Mouse (Mus musculus) embryo, embryonic 11.5 days (tissue): ENCODE measurements at regions not wholly inside any gene's neighbourhood (a gene's known extent, or its start where the extent isn't known, plus 50 kb on each side); places are given as distances from the start of the nearest gene placed in this dataset.

Experiments used
- DNase-seq: peaks from one replicate; pipeline ENCODE4 v3.0.0-alpha.2; 2012; ENCODE audit warnings: low read depth, low spot score

DNA sequence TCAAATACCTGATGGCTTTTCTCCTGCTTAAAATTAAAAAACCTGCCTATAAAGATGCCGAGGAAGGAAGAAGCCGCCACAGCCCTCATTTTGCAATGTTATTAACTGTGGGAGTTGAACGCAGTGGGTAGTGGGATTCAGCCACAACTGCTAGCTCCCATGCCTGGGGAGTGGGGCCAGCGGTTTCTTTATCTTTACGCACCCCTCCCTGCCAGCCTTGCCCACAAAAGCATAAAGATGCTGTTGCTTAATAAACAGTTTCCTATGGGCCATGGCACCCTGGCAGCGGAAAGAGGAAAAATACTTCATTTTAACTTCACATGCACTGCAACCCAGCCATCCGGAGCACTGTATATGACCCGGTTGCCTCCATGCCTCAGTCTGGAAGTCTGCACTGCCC lies 389.2 kb downstream of the H2al1j start:
- no peak for DNase-seq

DNA sequence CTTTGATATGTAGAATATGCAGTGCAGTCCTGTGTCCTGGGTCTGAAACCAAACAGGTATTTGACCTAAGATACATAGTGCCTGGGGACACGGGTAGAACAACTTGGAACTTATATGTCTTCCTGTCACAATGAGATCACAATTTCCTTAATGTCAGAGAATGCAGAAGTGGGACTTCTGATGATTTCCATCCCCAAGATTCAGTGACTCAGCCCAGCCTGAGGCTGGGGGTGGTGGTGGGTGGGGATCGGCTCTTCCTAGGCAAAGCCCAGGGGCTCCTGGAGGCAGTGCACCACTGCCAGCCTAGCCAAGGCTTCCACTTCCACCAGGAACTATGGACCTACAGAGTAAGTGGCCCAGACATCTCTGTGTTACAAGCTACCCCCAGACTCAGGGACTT lies 391.2 kb downstream of the H2al1j start:
- no peak for DNase-seq

DNA sequence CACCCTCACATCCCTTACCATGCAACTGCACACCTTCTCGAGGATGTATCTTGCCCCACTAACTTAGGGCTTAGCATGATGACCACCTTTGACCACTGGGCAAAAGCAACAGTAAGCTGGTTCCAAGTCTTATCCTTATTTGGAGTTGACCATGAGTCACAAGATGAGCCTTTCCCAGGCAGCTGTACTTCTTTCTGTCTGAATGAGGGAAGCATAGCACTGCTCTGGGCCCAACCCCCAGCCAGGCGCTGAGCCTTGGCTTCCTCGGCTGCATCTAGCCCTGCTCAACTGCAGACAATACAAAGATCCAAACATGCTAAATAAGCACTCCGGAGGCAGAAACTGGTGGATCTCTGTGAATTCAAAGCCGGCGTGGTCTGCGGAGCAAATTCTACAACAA lies 392.9 kb downstream of the H2al1j start:
- no peak for DNase-seq

DNA sequence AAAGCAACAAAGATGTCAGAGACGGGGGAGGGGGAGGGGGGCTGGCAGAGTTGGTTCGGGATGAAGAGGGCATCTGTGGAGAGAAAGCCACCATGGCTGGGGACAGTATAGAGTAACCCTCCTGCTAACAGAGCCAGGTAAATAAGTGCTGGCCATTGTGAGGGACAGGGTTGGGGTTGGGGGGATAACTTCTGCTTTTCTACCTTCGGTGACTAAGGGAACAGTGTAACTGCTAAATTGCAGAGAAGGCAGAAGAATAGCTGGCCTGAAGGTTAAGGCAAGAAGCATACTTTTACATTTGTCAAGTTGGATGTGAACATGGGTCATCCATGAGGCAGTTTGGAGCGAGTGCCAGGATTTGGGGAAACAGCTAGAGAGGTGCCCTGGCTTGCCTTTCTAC lies 395.1 kb downstream of the H2al1j start:
- no peak for DNase-seq

DNA sequence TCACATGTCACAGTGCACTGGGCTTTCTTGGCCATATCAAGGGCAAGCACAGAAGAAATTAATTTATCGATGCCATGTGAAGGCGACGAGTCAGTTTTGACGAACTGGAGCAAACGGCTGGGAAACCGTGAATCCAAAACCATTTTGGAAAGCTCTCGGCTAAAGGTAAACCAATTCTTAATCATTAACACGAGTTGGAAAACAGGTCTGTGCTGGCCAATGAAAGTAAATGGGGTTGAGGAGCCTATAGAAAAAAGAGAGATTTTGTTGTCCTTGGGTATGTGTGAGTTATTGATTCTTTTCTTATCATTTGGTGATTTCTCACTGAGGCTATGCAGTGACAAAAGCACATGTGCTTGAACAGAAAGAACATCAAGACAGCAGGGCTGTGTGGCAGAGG lies 397.1 kb downstream of the H2al1j start:
- DNase-seq, result no peak

DNA sequence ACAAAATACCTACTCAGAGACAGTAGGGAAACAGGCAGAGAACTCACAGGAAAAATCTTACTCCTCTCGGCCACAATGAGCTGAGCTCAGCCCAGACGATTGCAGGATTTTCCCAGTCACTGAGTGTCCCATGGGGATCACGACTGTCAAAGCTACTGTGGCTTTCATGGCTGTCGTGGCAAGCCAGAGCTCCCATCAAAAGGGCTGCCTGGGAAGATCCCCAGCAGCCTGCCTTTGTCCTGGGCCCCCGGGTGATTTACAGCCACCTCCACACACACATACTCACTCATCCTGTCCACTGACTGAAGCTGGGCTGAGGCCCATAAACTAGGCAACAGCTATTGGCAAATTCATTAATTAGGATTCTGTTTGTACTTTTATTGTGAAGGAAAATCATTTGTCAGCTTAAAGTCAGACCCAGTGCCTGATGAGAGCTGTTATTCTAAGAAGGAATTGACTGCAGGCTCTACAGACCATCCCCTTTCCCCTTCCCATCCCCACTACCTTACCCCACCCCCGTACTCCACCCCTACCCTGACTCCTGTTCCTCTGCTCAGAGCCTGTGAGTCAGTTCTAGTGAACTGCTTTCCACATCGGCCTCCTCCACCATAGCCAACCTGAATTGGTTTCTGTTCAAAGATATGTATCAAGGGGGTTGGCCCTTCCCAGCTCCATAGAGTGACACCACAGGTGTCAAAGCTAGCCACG lies 399.1 kb downstream of the H2al1j start:
- DNase-seq, result no peak

DNA sequence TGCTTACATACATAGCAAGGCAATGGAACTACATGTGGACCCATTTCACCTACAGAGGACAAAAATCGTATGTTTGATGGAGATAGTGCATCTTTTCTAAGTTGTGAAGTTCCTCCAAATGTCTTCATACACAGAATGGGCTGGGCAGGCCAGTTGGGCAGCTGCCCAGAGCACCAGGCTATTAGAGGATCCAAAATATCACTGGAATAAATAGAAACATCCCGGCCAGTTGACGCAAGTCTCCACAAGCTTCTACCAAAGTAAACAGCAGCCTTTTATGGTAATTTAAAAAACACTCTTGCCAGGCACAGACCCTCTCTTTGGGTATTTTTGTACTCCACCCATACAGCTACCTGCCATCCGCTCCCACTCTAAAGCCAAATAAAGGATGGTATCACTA lies 400.9 kb downstream of the H2al1j start:
- DNase-seq, result no peak

DNA sequence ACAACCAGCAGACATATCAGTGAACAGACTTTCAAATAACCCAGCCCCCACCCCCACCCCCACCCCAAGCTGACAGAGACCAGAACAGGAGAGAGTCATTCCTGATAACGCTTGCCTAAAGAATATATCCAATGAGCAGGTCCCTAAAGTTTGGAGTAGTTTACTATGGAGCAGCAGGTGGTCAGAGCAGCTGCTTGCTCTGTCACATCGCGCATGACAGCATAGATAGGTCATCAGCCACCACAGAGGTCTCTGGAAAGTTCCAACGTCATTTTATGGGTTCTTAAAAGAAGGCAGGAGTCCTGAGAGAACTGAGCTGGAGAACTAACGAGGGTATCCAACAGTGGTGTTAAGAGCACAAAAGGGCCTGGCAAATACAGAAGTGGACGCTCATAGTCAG lies 402.4 kb downstream of the H2al1j start:
- no peak for DNase-seq

DNA sequence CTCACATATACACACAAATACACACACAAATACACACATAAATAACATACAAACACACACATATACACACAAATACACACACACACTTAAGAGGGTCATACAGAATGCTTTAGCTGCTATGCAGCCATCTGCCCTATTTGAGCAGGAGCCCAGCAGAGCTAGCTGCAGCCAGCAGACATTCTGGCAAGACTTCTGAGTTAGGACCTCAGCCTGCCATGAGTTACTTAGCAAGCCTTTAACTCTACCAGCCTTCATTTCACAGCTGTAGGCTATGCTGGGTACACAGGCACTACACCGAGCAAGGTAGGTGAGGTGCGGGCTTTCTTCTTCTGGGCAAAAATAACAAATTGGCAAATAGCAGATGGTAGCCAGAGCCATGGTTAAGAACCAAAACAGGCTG lies 404.7 kb downstream of the H2al1j start:
- DNase-seq, result no peak

DNA sequence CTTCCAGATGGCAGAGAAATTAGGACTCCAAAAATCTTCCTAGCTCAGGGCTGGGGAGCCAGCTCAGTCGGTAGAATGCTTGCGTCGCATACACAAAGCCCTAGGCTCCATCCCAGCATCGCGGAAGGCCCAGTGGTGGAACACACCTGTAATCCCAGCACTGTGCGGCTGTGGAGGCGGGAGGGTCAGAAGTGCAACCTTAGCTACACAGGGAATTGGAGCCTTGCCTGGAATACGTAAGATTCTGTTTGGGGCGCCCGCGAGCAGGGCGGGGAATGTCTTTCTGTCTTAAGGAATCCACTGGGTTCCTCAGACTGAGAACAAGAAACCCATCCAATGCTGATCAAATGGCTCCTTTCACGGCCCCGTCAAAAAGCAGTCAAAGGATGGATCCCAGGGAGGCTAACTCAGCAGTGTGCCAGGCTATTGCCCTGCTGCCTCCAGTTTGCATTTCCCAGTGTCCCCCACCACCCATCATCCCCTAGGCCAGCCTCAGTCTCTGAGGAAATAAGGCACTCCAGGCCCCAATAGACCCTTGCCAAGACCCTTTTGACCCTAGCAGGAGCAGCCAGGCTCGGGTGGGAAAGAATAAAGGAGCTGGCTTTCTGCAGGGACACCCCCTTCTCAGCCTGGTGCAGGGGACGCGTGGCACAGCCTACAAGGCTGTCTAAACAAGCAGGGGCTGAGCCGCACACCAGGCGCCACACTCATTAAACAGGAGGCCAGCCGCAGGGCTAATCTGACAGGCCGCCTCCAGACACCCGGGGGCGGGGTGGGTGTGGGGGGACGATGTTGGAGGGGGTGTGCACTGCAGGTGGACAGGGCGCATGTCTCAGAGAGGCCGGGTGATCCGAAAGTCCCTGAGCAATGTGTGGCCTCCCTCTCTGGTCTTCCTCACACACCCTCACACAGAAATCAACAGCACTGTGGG lies 407.1 kb downstream of the H2al1j start:
- no peak for DNase-seq

DNA sequence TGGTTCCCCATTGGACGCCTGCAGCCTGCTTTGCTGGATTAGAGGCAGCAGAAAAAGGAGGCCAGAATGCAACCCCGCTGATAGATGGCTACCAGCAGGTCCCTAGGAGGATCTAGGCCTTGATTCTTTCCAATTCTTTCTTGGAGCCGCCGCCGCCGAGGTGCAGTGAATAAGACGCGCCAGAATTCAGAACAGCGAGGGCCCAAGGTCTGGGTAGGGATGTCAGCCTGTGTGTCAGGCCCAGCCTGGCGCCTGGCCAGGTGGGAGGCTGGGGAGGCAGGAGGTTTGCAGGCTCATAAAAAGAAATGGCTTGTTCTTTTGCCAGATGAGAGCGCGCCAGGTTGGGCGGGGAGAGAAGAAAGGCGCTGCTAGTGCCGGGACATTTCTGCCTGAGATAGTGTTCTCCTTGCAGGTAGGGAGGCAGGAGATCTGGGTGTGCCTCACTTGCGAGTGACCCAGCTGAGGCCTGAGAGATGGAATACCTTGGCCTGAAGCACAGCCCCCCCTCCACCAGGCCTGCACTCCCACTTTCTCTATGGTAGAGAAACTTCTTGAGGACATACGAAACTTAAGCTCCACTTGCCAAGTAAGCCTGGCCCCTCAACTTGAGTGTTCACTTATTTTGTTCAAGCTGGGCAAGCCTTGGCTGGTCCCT lies 408.0 kb downstream of the H2al1j start:
- DNase-seq, result no peak

DNA sequence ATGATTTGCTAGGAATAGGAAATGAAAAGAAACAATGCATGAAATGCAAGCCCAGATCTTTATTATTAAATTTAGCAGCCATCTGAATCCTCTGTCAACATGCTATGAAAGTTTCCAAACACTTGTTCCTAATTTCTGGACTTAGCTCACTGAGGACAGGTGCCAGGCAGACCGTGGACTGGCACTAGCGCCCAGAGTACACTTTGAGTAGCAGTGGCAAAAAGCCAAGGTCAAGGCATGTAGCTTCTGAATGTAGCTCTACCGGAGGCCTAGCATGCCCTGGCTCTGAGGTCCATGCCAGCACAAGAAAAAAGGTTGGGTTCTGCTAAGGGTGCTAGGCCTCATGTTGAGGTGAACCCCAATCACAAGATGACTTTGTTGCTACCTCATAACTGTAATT lies 408.9 kb downstream of the H2al1j start:
- no peak for DNase-seq

DNA sequence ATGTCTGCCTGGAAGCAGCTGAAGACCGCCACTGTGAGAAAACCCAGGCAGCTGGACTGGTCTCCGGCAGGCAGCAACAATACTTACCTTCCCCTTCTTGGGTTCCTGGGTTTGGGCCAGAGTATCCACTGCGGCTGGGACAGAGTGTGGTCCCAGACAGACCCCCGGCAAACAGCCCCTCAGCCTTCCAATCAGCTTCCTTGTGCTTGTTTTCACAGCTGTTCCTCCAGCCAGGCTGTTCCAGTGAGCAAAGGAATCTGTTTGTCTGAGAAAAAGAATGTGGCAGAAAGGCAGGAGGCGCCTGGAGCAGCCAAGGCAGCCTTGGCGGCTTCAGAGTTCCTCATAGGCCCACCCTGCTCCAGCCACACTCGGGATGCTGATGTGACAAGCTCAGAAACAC lies 411.9 kb downstream of the H2al1j start:
- DNase-seq, result no peak

DNA sequence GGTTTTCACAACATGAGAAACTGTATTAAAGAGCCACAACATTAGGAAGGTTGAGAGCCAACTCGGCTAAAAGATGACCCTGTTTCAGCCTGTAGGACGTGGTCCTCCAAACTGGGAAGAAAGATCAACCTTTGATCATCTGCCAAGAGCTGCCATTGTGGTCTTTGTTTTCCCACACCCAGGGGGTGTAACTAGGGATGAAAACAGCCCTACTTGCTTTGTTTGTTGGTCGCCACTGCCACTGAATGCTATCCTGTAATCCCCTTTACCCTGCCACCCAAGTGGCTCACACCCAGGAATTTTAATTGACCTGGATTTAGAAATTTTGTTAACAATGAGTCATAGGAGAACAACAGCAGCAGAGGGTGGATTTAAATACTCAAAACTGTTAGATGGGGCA lies 414.2 kb downstream of the Bcor start:
- no peak for DNase-seq

DNA sequence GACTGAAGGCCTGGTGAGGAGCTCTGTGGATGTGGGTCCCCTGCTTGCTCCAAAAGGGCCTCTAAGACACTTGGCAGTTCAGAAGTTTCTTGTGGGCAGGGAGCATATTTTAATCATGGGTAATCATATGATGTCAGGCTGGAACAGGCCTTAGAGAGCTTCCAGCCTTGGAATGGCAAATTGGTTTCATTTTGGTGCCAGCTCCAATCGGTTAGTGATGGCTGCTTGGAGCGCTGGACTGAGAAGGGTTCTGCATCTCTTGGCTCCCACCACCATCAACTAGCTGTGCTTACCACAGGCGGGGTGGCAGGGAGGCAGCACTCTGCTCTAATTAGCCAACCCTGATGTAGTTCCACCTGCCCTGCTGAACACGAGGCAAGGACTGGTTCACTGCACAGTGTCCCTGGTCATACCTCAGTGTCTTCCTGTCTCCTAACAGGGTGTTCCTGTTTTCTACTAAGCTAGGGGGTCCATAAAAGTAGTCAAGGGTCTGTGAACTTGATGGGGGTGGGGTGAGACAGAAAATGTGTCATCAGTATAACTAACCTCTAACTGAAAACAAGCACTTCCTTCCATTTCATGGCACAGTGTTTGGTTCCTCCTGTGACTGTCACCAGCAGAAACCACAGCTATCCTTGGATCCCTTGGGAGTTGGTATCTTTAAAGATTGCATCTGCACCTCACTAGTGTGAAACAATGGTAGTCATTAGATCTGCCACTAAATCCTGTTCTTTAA lies 412.6 kb downstream of the Bcor start:
- no peak for DNase-seq

DNA sequence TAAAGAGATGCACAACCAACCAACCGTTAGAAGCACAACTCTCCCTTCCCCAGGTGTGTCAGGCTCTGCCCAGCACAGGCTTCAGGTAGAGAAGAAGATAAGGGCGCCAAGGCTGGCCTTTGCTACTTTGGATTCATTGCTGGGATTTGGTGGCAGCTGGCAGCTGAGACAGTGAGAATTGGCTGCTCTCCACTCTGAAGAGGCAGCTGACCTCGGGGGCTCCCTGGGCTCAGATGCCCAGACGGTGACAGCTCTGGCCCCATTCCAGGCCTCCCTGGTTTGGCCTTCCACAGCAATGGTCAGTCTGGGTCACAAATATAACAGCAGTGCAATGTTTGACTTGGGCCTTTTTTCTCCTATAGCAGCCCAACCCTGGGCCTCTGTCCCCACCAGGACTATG lies 411.9 kb downstream of the Bcor start:
- no peak for DNase-seq

DNA sequence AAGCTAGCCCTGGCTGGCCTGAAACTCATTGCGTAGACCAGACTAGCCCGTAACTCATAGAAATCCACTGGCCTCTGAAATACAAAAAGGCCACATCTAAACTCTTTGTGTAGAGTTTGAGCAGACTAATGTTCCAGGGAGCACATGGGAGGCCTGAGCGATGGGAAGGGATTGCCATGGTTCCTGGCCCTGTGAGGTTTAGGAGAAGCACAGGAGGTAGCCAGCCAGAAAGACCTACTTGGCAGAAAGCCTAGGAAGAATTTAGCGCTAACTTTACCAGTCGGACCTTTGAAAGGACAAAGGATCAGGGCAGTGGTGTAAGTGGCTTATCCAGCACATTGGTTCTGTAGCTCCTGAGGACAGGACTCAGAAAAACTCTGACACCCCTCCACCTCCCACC lies 407.6 kb downstream of the Bcor start:
- DNase-seq, result no peak

DNA sequence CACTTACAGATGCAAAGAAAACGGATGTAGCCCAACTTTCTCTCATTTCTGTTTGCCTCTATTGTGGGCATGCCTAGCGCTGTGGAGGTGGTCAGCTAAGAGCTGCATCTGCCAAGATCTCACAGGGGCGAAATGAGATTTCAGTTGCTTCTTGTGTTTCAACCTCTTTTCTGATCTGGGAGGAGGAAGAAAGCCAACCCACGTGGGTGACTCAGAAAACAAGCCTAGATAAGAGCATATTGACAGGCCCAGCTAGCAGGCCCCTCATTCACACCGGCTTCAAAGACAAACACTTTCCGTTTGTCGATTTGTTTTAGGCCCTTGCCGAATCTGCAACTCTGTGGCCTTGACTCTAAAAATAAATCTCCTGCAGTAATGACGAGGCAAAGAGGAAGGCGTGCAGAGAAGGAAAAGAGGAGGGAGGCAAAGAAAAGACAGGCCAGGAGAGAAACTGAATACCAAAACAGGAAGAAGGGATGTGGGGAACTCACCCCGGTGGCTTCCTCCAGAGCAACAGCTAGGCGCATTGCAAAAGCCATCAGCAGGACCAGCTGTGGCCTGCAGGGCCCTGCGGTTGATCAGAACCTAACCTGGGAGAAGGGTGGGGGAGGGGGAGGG lies 407.1 kb downstream of the Bcor start:
- no peak for DNase-seq

DNA sequence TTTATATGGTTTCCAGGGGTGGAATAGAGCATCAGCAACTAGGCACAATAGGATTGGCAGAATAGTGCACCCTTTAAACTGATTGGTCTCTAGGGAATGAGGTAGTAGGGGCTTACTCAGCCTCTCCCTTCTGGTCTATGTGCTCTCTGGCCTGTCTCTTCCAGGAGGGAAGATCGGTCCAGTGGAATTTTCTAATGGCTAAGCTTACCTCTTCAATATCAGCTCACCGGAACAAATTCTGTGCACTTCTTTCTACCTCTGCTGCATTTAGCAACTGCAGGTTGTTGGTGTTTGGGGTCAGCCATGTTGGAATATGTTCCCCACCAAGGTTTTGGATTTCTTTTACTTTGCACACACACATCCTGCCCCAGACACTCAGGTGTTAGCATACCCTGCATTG lies 405.1 kb downstream of the Bcor start:
- DNase-seq, result no peak

DNA sequence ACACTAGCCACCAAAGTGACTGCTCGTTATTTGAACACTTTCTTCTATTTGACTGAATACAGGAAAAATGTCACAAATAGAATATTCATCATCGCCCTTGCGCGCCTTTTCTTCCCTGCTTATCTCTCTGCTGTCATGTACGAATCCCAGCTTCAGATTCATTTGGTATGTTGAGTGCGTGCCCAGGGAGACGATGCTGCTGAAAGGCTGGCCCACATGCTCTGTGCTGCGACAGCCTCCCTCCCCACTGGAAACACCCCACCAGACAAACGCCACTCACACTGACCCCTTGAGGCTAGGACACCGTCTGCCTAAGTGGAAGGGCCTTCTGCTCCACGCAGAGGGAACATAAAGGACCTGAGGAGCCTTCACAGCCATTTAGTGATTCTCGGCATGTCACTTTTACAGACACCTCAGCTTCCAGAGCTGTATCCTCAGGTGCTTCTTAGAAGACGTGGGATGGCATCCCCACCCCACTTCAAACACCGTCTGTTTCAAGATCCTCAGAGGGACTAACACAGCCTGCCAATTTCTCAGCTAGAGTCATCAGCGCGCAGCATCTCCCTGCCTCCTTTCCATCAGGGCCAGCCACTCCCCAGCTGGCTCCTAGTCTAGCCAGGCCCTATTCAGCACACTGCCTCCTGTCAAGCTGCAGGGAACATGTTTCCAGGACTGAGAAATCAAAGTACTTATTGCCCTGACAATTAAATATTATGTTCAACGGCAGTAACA lies 396.6 kb downstream of the Bcor start:
- no peak for DNase-seq
